Mouse (Mus musculus) MEL (cell line): Measurements from ENCODE around the gene Ces1d. TPM values are rescaled to one million over a fixed set of nuclear protein-coding genes. Genes with fewer than 3 reads are reported as not detected.

Experiments
- DNase-seq: peaks from one replicate; pipeline ENCODE4 v3.0.0; 2011; ENCODE audit warnings: low read depth, low spot score
- H3K27ac ChIP-seq: 2 replicates; pipeline ENCODE4 v1.5.1; 2012; ENCODE audit warnings: low read depth, mild to moderate bottlenecking, control low read depth, low read length, moderate library complexity; ENCODE audit not compliant: control insufficient read depth
- H3K27me3 ChIP-seq, 2 experiments: fragments of 150-350 bp in 1 of 2; sonication (generic) in 1 of 2; 2 replicates each; pipeline ENCODE4 v1.6.1; 2012; ENCODE audit warnings: low read length in 2 of 2, mild to moderate bottlenecking in 2 of 2, improper control_type of control experiment in 1 of 2, moderate library complexity in 1 of 2; ENCODE audit not compliant: insufficient read depth in 2 of 2, control insufficient read depth in 1 of 2
- H3K36me3 ChIP-seq, 2 experiments: 2 replicates each; pipeline ENCODE4 v1.6.1; 2012 to 2014; ENCODE audit warnings: low read length in 2 of 2, improper control_type of control experiment in 1 of 2, inconsistent platforms in 1 of 2, mild to moderate bottlenecking in 1 of 2; ENCODE audit not compliant: insufficient read depth in 2 of 2, control insufficient read depth in 1 of 2
- H3K4me1 ChIP-seq, 2 experiments: fragments of 150-350 bp in 1 of 2; sonication (generic) in 1 of 2; 2 replicates each; pipeline ENCODE4 v1.6.1; 2012; ENCODE audit warnings: low read length in 2 of 2, improper control_type of control experiment in 1 of 2, mild to moderate bottlenecking in 1 of 2; ENCODE audit not compliant: insufficient read depth in 2 of 2, control insufficient read depth in 1 of 2
- H3K4me3 ChIP-seq, 2 experiments: fragments of 150-350 bp in 1 of 2; sonication (generic) in 1 of 2; 2 replicates each; pipeline ENCODE4 v1.5.1; 2012; ENCODE audit warnings: low read depth in 2 of 2, low read length in 2 of 2, mild to moderate bottlenecking in 2 of 2, moderate library complexity in 2 of 2, control low read depth in 1 of 2, improper control_type of control experiment in 1 of 2; ENCODE audit not compliant: control insufficient read depth in 1 of 2, insufficient read depth in 1 of 2
- H3K79me2 ChIP-seq: 2 replicates; pipeline ENCODE4 v1.6.1; 2012; ENCODE audit warnings: mild to moderate bottlenecking, low read length, moderate library complexity; ENCODE audit not compliant: control insufficient read depth, poor library complexity, insufficient read depth
- H3K9ac ChIP-seq: 2 replicates; pipeline ENCODE4 v1.6.1; 2012; ENCODE audit warnings: low read depth, mild to moderate bottlenecking, control low read depth, low read length, moderate library complexity; ENCODE audit not compliant: control insufficient read depth, poor library complexity, severe bottlenecking
- H3K9me3 ChIP-seq: fragments of 150-350 bp; sonication (generic); replicated peaks from 2 replicates; pipeline ENCODE4 v1.6.1; 2012; ENCODE audit warnings: mild to moderate bottlenecking, low read length, improper control_type of control experiment, moderate library complexity; ENCODE audit not compliant: insufficient read depth
- BHLHE40 ChIP-seq: IDR thresholded peaks from 2 replicates; pipeline ENCODE4 v1.6.1; 2012; ENCODE audit warnings: low read depth, mild to moderate bottlenecking, inconsistent platforms, low read length, improper control_type of control experiment, borderline replicate concordance
- CHD1 ChIP-seq: IDR thresholded peaks from 2 replicates; pipeline ENCODE4 v1.6.1; 2012; ENCODE audit warnings: low read depth, mild to moderate bottlenecking, inconsistent platforms, low read length, improper control_type of control experiment
- CTCF ChIP-seq, 3 experiments: IDR thresholded peaks in 2 of 3; conservative IDR thresholded peaks in 1 of 3; 2 replicates each; pipeline ENCODE4 v1.5.1; 2011 to 2012; ENCODE audit warnings: low read length in 3 of 3, low read depth in 2 of 3, mild to moderate bottlenecking in 2 of 3, improper control_type of control experiment in 1 of 3, inconsistent platforms in 1 of 3, mixed read lengths in 1 of 3, moderate library complexity in 1 of 3; ENCODE audit not compliant: control insufficient read depth in 1 of 3, insufficient read depth in 1 of 3, poor library complexity in 1 of 3, severe bottlenecking in 1 of 3
- E2F4 ChIP-seq: IDR thresholded peaks from 2 replicates; pipeline ENCODE4 v1.6.1; 2011; ENCODE audit warnings: low read depth, low read length, improper control_type of control experiment, borderline replicate concordance
- ELF1 ChIP-seq: IDR thresholded peaks from 2 replicates; pipeline ENCODE4 v1.6.1; 2014; ENCODE audit warnings: low read depth, mild to moderate bottlenecking, inconsistent platforms, low read length, improper control_type of control experiment, moderate library complexity
- ETS1 ChIP-seq: IDR thresholded peaks from 2 replicates; pipeline ENCODE4 v1.6.1; 2012; ENCODE audit warnings: low read depth, mild to moderate bottlenecking, inconsistent platforms, low read length, improper control_type of control experiment, moderate library complexity
- GATA1 ChIP-seq: IDR thresholded peaks from 2 replicates; pipeline ENCODE4 v1.6.1; 2011; ENCODE audit warnings: low read depth, low read length, improper control_type of control experiment
- JUND ChIP-seq: IDR thresholded peaks from 2 replicates; pipeline ENCODE4 v1.6.1; 2011; ENCODE audit warnings: low read depth, mild to moderate bottlenecking, improper control_type of control experiment, low read length
- MAFK ChIP-seq: IDR thresholded peaks from 2 replicates; pipeline ENCODE4 v1.6.1; 2011; ENCODE audit warnings: low read depth, mild to moderate bottlenecking, low read length, improper control_type of control experiment, borderline replicate concordance
- MAX ChIP-seq: IDR thresholded peaks from 2 replicates; pipeline ENCODE4 v1.6.1; 2011; ENCODE audit warnings: low read length, improper control_type of control experiment
- MAZ ChIP-seq: IDR thresholded peaks from 2 replicates; pipeline ENCODE4 v1.6.1; 2012; ENCODE audit warnings: low read depth, mild to moderate bottlenecking, inconsistent platforms, low read length, improper control_type of control experiment
- MEF2A ChIP-seq: IDR thresholded peaks from 2 replicates; pipeline ENCODE4 v1.6.1; 2014; ENCODE audit warnings: low read depth, mild to moderate bottlenecking, inconsistent platforms, low read length, improper control_type of control experiment; ENCODE audit not compliant: poor library complexity, insufficient replicate concordance, severe bottlenecking; ENCODE audit errors: extremely low read depth
- MYB ChIP-seq: IDR thresholded peaks from 2 replicates; pipeline ENCODE4 v1.6.1; 2011; ENCODE audit warnings: mild to moderate bottlenecking, low read depth, low read length, improper control_type of control experiment
- NRF1 ChIP-seq: IDR thresholded peaks from 2 replicates; pipeline ENCODE4 v1.6.1; 2014; ENCODE audit warnings: low read depth, mild to moderate bottlenecking, inconsistent platforms, low read length, improper control_type of control experiment, moderate library complexity; ENCODE audit not compliant: poor library complexity, insufficient read depth, severe bottlenecking
- POLR2AphosphoS2 ChIP-seq: IDR thresholded peaks from 2 replicates; pipeline ENCODE4 v1.6.1; 2011; ENCODE audit warnings: low read length, improper control_type of control experiment
- POLR2AphosphoS5 ChIP-seq: IDR thresholded peaks from 2 replicates; pipeline ENCODE4 v1.6.1; 2012; ENCODE audit warnings: low read depth, borderline replicate concordance, mild to moderate bottlenecking, inconsistent platforms, low read length, moderate library complexity, mixed read lengths
- RCOR1 ChIP-seq: IDR thresholded peaks from 2 replicates; pipeline ENCODE4 v1.6.1; 2012; ENCODE audit warnings: low read depth, mild to moderate bottlenecking, inconsistent platforms, low read length, improper control_type of control experiment
- SMC3 ChIP-seq: IDR thresholded peaks from 2 replicates; pipeline ENCODE4 v1.6.1; 2011; ENCODE audit warnings: low read depth, low read length, improper control_type of control experiment
- TAL1 ChIP-seq: IDR thresholded peaks from 2 replicates; pipeline ENCODE4 v1.6.1; 2012; ENCODE audit warnings: mild to moderate bottlenecking, inconsistent platforms, low read length, moderate library complexity, mixed read lengths
- TBP ChIP-seq: IDR thresholded peaks from 2 replicates; pipeline ENCODE4 v1.8.0; 2011; ENCODE audit warnings: low read depth, low read length, improper control_type of control experiment
- TCF12 ChIP-seq: IDR thresholded peaks from 2 replicates; pipeline ENCODE4 v1.6.1; 2014; ENCODE audit warnings: low read depth, mild to moderate bottlenecking, inconsistent platforms, low read length, improper control_type of control experiment, moderate library complexity
- UBTF ChIP-seq: IDR thresholded peaks from 2 replicates; pipeline ENCODE4 v1.6.1; 2012; ENCODE audit warnings: low read depth, mild to moderate bottlenecking, inconsistent platforms, low read length, improper control_type of control experiment, moderate library complexity, borderline replicate concordance; ENCODE audit not compliant: insufficient read depth
- USF1 ChIP-seq: IDR thresholded peaks from 2 replicates; pipeline ENCODE4 v1.6.1; 2014; ENCODE audit warnings: low read depth, mild to moderate bottlenecking, inconsistent platforms, low read length, improper control_type of control experiment, moderate library complexity
- ZC3H11A ChIP-seq: IDR thresholded peaks from 2 replicates; pipeline ENCODE4 v1.6.1; 2012; ENCODE audit warnings: low read depth, mild to moderate bottlenecking, inconsistent platforms, low read length, improper control_type of control experiment
- ZKSCAN1 ChIP-seq: IDR thresholded peaks from 2 replicates; pipeline ENCODE4 v1.6.1; 2012; ENCODE audit warnings: low read depth, mild to moderate bottlenecking, inconsistent platforms, low read length, improper control_type of control experiment, moderate library complexity
- polyA plus RNA-seq, 2 experiments: library from polyadenylated mRNA; stranded (reverse) in 1 of 2; unstranded in 1 of 2; fragments of >175 nt in 1 of 2; fragments of >200 nt in 1 of 2; gene quantifications; 2 replicates each; pipeline versions ENCODE4 v1.2.1 to v1.2.4; 2012; ENCODE audit warnings: low replicate concordance in 2 of 2, low read depth in 1 of 2; ENCODE audit not compliant: insufficient read length in 2 of 2, insufficient read depth in 1 of 2, missing spikeins in 1 of 2
- total RNA-seq: library from RNA; depleted of rRNA; stranded (reverse); fragments of 300-350 nt; gene quantifications from 2 replicates; pipeline ENCODE4 v1.2.3, GENCODE M21; 2012

Gene Ces1d
- total and polyA plus RNA-seq, 3 experiments = not detected

DNA sequence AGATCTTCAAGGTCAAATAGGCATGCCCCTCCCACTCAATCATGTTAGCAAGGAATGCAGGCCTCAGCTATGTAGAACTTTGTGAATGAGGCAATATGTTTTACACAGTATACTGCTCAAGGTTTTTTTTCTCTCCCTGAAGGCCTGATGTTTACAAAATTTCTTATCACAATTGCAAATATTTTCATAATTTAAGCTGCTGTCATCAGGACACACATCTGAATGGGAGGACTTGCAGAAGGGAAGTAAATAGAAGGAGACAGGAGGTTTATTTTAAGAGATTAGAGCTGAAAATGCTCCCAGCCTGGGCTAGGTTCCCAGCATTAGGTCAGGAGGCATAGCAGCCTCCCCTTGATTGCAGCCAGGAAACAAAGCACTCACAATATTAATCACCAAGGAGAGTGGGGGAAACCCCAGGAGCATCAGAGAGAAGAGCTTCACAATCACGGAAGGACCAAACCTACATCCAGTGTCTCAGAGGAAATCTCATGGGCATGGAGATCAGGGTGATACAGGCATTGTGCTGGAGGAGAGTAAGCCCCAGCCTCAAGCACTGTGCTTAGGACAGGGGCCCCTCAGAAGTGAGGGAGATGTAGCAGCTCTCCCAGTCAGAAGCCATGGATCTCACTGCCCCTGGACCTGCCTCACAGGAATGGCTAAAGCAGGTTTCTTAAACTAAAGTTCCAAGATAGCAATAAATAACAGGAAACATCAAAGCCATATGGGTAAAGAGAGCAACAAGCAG is 25.6 kb downstream of the Ces1d start:
- no peak overlapping the region for H3K27ac ChIP-seq
- no peaks in the 10 kb centered on the region for H3K4me1 ChIP-seq
- no peak overlapping the region for H3K9ac ChIP-seq
- no peak for TF ChIP-seq MAX
- no peak for TF ChIP-seq MAFK
- no peak for TF ChIP-seq ETS1
- no peak for TF ChIP-seq SMC3
- no peak for TF ChIP-seq NRF1
- TF ChIP-seq TAL1 = no peak
- no peak for TF ChIP-seq MYB
- no peak for TF ChIP-seq GATA1
- TF ChIP-seq MEF2A = no peak
- TF ChIP-seq ELF1 = no peak
- no peak for TF ChIP-seq USF1
- TF ChIP-seq CHD1 = no peak
- no peak for TF ChIP-seq BHLHE40
- no peak for TF ChIP-seq POLR2AphosphoS2
- no peak for TF ChIP-seq JUND
- no peak for TF ChIP-seq MAZ
- no peak for TF ChIP-seq TCF12
- no peak for TF ChIP-seq CTCF (IDR thresholded peaks at IDR 0.05 in 2 of 3, conservative IDR thresholded peaks at IDR 0.05 in 1 of 3; ENCODE audit: control insufficient read depth in 1 of 3, insufficient read depth in 1 of 3, low read depth in 2 of 3, low read length in 3 of 3, poor library complexity in 1 of 3, severe bottlenecking in 1 of 3)
- no peak for TF ChIP-seq POLR2AphosphoS5
- TF ChIP-seq ZKSCAN1 = no peak
- no peaks in the 10 kb centered on the region for H3K79me2 ChIP-seq
- no peak for DNase-seq
- H3K9me3 ChIP-seq = no peaks in the 10 kb centered on the region
- no peaks in the 10 kb centered on the region for H3K27me3 ChIP-seq
- H3K4me3 ChIP-seq = no peak overlapping the region
- no peaks in the 10 kb centered on the region for H3K36me3 ChIP-seq

DNA sequence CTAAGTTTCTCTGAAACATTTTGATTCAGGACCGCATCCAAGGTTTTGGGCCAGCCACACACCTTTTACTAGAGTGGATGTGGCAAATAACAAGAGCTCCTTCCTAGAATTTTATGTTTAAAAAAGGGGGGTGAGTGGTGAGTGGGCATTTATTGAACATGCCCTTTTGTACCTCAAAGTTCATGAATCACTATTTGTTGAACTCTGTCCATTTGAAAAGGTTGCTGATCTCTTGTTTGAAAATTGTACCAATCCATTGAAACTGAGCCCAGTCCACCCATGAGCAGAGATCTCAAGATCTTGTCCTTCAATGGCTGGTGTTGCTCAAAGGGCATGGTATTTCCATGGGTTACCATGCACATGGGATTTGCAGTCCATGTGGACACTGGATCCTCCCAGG is 34.3 kb downstream of the Ces1d start:
- DNase-seq = no peak
- Histone ChIP-seq H3K4me1 (no peaks in the 10 kb centered on the region), H3K27ac (no peak overlapping the region), H3K79me2 (no peaks in the 10 kb centered on the region), H3K9ac (no peak overlapping the region), H3K27me3 (no peaks in the 10 kb centered on the region), H3K36me3 (no peaks in the 10 kb centered on the region)
- TF ChIP-seq RCOR1 = no peak
- no peak for TF ChIP-seq ZC3H11A
- no peak for TF ChIP-seq MEF2A
- TF ChIP-seq TBP = no peak
- TF ChIP-seq POLR2AphosphoS5 = no peak
- no peak for TF ChIP-seq UBTF
- TF ChIP-seq E2F4 = no peak
- TF ChIP-seq CHD1 = no peak
- TF ChIP-seq, all 39 proteins: peak for 0
- Histone ChIP-seq H3K9me3 (no peaks in the 10 kb centered on the region), H3K4me3 (no peak overlapping the region)
